Mouse (Mus musculus): Measurements from ENCODE around the gene Cntn3. TPM values are rescaled to one million over a fixed set of nuclear protein-coding genes. Genes with fewer than 3 reads are reported as not detected.

Cntn3 gene
- total and polyA plus RNA-seq, 3 experiments: not detected

GRCm38 (mm10) chr6:102170913-102171312 is 402.0 kb downstream of the Cntn3 start:
- TF ChIP-seq TAL1 (conservative IDR thresholded peaks at IDR 0.05; ENCODE audit: low read depth, low read length) (no peak), CTCF (IDR thresholded peaks at IDR 0.05; ENCODE audit: low read depth, low read length) (0 out of 2 replicates have a peak, but pooled peaks have one; percentile 26), POLR2AphosphoS5 (IDR thresholded peaks at IDR 0.05; ENCODE audit: insufficient replicate concordance, low read depth, low read length) (no peak)
- H3K36me3 ChIP-seq (replicated peaks): no peaks in the 10 kb centered on the region
- no peaks in the 10 kb centered on the region for H3K4me1 ChIP-seq (ENCODE audit: insufficient read depth, low read depth, low read length)
- ATAC-seq (ENCODE audit: extremely low read depth, insufficient number of reproducible peaks, low FRiP score, poor library complexity, severe bottlenecking): no peak; the same call in 1 of the 2 replicates
- H3K9me3 ChIP-seq (replicated peaks): peaks cover 4% of the 10 kb centered on the region
- no peak overlapping the region for H3K4me3 ChIP-seq (ENCODE audit: low read depth, low read length)
- no peaks in the 10 kb centered on the region for H3K27me3 ChIP-seq (ENCODE audit: insufficient read depth, low read length)
- no peak for DNase-seq (ENCODE audit: low spot score)

DNA sequence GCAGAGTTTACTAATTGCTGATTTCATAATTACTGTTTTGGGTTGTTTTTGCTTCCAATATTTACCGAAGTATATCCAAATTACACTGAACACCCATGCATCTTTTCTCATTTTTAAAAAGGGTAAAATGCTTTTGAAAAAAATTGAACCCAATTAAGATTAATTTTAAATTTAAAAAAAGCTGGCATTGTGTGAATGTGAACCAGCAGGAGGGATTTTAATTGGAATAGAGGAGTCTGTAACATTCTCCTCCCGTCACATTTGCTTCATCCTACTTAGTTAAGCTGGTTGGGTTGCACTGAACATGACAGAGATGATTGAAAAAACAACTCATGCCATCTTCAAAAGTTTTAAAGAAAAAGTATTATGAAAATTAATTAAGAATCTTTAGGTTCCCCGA is 411.7 kb downstream of the Cntn3 start:
- no peaks in the 10 kb centered on the region for H3K4me1 ChIP-seq (ENCODE audit: insufficient read depth, low read depth, low read length)

GRCm38 (mm10) chr6:102121676-102122075 is 451.2 kb downstream of the Cntn3 start:
- ATAC-seq (ENCODE audit: extremely low read depth, insufficient number of reproducible peaks, low FRiP score, poor library complexity, severe bottlenecking) (no peak), DNase-seq (ENCODE audit: low spot score) (no peak)
- Histone ChIP-seq H3K27me3 (ENCODE audit: insufficient read depth, low read length) (no peaks in the 10 kb centered on the region), H3K4me1 (ENCODE audit: insufficient read depth, low read depth, low read length) (no peaks in the 10 kb centered on the region), H3K36me3 (replicated peaks) (no peaks in the 10 kb centered on the region), H3K9me3 (replicated peaks) (peaks cover 4% of the 10 kb centered on the region; the same call in 1 of the 2 replicates), H3K4me3 (ENCODE audit: low read depth, low read length) (no peak overlapping the region)
- TF ChIP-seq POLR2AphosphoS5 (IDR thresholded peaks at IDR 0.05; ENCODE audit: insufficient replicate concordance, low read depth, low read length): no peak
- TF ChIP-seq GATA1 (IDR thresholded peaks at IDR 0.05; ENCODE audit: borderline replicate concordance, low read length): no peak
- no peak for TF ChIP-seq GATA2 (IDR thresholded peaks at IDR 0.05; ENCODE audit: borderline replicate concordance, low read depth, low read length)
- no peak for TF ChIP-seq CTCF (IDR thresholded peaks at IDR 0.05; ENCODE audit: low read depth, low read length)
- no peak for TF ChIP-seq TAL1 (conservative IDR thresholded peaks at IDR 0.05; ENCODE audit: low read depth, low read length)

More for the DNA sequence above, 411.7 kb downstream of the Cntn3 start:
- Histone ChIP-seq H3K36me3 (replicated peaks) (no peaks in the 10 kb centered on the region), H3K9me3 (replicated peaks) (peaks cover 4% of the 10 kb centered on the region; the same call in 1 of the 2 replicates), H3K4me3 (ENCODE audit: low read depth, low read length) (no peak overlapping the region), H3K27me3 (ENCODE audit: insufficient read depth, low read length) (no peaks in the 10 kb centered on the region)
- ATAC-seq (ENCODE audit: extremely low read depth, insufficient number of reproducible peaks, low FRiP score, poor library complexity, severe bottlenecking) (no peak), DNase-seq (ENCODE audit: low spot score) (no peak)
- no peak for TF ChIP-seq TAL1 (conservative IDR thresholded peaks at IDR 0.05; ENCODE audit: low read depth, low read length)
- TF ChIP-seq GATA2 (IDR thresholded peaks at IDR 0.05; ENCODE audit: borderline replicate concordance, low read depth, low read length): no peak
- no peak for TF ChIP-seq CTCF (IDR thresholded peaks at IDR 0.05; ENCODE audit: low read depth, low read length)
- no peak for TF ChIP-seq GATA1 (IDR thresholded peaks at IDR 0.05; ENCODE audit: borderline replicate concordance, low read length)
- TF ChIP-seq POLR2AphosphoS5 (IDR thresholded peaks at IDR 0.05; ENCODE audit: insufficient replicate concordance, low read depth, low read length): no peak

- Histone ChIP-seq H3K9me3 (replicated peaks) (peaks cover 4% of the 10 kb centered on the region; the same call in 1 of the 2 replicates), H3K27me3 (ENCODE audit: insufficient read depth, low read length) (no peaks in the 10 kb centered on the region), H3K4me1 (ENCODE audit: insufficient read depth, low read depth, low read length) (no peaks in the 10 kb centered on the region), H3K4me3 (ENCODE audit: low read depth, low read length) (no peak overlapping the region), H3K36me3 (replicated peaks) (no peaks in the 10 kb centered on the region)
- TF ChIP-seq GATA1 (IDR thresholded peaks at IDR 0.05; ENCODE audit: borderline replicate concordance, low read length) (no peak), GATA2 (IDR thresholded peaks at IDR 0.05; ENCODE audit: borderline replicate concordance, low read depth, low read length) (no peak), POLR2AphosphoS5 (IDR thresholded peaks at IDR 0.05; ENCODE audit: insufficient replicate concordance, low read depth, low read length) (no peak), TAL1 (conservative IDR thresholded peaks at IDR 0.05; ENCODE audit: low read depth, low read length) (no peak), CTCF (IDR thresholded peaks at IDR 0.05; ENCODE audit: low read depth, low read length) (no peak)
- DNase-seq (ENCODE audit: low spot score) (no peak), ATAC-seq (ENCODE audit: extremely low read depth, insufficient number of reproducible peaks, low FRiP score, poor library complexity, severe bottlenecking) (no peak)
Observed at GRCm38 (mm10) chr6:102120003-102120402, 452.9 kb downstream of the Cntn3 start.

DNA sequence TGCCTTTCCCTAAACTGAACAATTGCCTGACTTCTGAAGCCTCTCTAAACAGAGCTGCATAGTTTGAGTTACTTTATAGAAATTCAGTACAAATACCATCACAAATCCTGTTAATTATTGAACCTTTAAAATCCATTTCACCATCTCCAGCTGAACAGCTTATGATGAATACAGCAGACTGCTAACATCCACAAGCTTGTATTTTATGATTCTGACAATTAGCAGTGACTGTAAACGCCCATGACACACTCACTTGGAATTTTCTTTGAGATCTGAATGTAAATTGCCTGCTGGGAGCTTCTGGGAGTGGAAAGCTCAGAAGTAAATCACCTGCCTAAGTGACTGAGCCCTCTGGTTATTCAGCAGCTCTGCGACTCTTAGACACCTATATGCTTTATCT is 459.3 kb downstream of the Cntn3 start:
- Histone ChIP-seq H3K9me3 (replicated peaks) (no peaks in the 10 kb centered on the region), H3K27me3 (ENCODE audit: insufficient read depth, low read length) (no peaks in the 10 kb centered on the region), H3K4me1 (ENCODE audit: insufficient read depth, low read depth, low read length) (no peaks in the 10 kb centered on the region), H3K36me3 (replicated peaks) (no peaks in the 10 kb centered on the region), H3K4me3 (ENCODE audit: low read depth, low read length) (no peak overlapping the region)
- no peak for ATAC-seq (ENCODE audit: extremely low read depth, insufficient number of reproducible peaks, low FRiP score, poor library complexity, severe bottlenecking)
- no peak for DNase-seq (ENCODE audit: low spot score)
- TF ChIP-seq GATA1 (IDR thresholded peaks at IDR 0.05; ENCODE audit: borderline replicate concordance, low read length): no peak
- no peak for TF ChIP-seq TAL1 (conservative IDR thresholded peaks at IDR 0.05; ENCODE audit: low read depth, low read length)
- TF ChIP-seq POLR2AphosphoS5 (IDR thresholded peaks at IDR 0.05; ENCODE audit: insufficient replicate concordance, low read depth, low read length): no peak
- TF ChIP-seq GATA2 (IDR thresholded peaks at IDR 0.05; ENCODE audit: borderline replicate concordance, low read depth, low read length): no peak
- TF ChIP-seq CTCF (IDR thresholded peaks at IDR 0.05; ENCODE audit: low read depth, low read length): no peak
